Mouse (Mus musculus) myocyte (in vitro differentiated cells): ENCODE measurements around the gene Ppp2ca.

Experiments used
- MYOD1 ChIP-seq, 3 experiments: IDR thresholded peaks; one replicate each; pipeline ENCODE4 v1.6.1; 2011; ENCODE audit warnings: control low read depth in 2 of 3, low read depth in 2 of 3, mild to moderate bottlenecking in 2 of 3, moderate library complexity in 1 of 3; ENCODE audit not compliant: insufficient read length in 2 of 3, control insufficient read depth in 1 of 3
- POLR2A ChIP-seq: IDR thresholded peaks from one replicate; pipeline ENCODE4 v1.6.1; 2011; ENCODE audit warnings: low read depth, mild to moderate bottlenecking, control low read depth, moderate library complexity; ENCODE audit not compliant: insufficient read length
- USF1 ChIP-seq: IDR thresholded peaks from one replicate; pipeline ENCODE4 v1.6.1; 2011; ENCODE audit warnings: low read depth, mild to moderate bottlenecking, control low read depth, moderate library complexity

- TF ChIP-seq POLR2A (no peak), USF1 (no peak), MYOD1 (IDR thresholded peaks at IDR 0.05; ENCODE audit: control insufficient read depth in 1 of 3, insufficient read length in 2 of 3, low read depth in 2 of 3) (no peak)
These were observed 885 bp upstream of the Ppp2ca start for GRCm38 (mm10) chr11:52097596-52097995.
